Mouse (Mus musculus) left cerebral cortex, postnatal 10 days (tissue): Measurements from ENCODE around the gene Vat1l. TPM values are rescaled to one million over a fixed set of nuclear protein-coding genes. Genes with fewer than 3 reads are reported as not detected.

Experiments
- DNase-seq, 2 experiments: peaks; one replicate each; pipeline ENCODE4 v3.0.0; 2021 to 2022; ENCODE audit warnings: low spot score in 2 of 2, mixed read lengths in 1 of 2; ENCODE audit errors: extremely low spot score in 1 of 2
- intact Hi-C: fragments of 180-260 bp; cut with DNase I; formaldehyde crosslinking; loops from one replicate; pipeline ENCODE4 v1.15.1; 2025
- total RNA-seq, 2 experiments: library from RNA; stranded (reverse); gene quantifications; 2 replicates each; pipeline ENCODE4 v1.2.3; 2021

Vat1l gene
- total RNA-seq, 2 experiments from 2014 or later: 63.8 to 70.8 TPM

DNA sequence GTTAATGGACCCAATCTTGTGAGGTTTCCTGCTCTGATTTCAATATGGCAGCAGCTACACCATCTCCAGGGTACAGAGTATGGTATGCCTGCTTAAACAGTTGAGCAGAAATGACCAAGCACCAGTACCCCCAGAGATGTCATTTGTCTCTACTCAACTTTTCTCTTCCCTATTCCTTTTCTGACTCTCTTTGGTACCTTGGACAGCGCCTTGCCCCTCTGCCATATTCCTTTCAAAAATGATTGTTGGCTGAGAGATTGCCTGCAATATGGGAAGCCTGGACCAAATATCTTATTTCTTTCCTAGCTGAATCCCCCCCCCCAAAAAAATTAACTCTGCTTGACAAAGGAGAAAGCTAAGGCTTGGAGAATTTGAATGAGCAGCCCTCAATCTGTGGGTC, 75.7 kb downstream of the Vat1l start:
- intact Hi-C loops: no loop called here
- DNase-seq: no peak

DNA sequence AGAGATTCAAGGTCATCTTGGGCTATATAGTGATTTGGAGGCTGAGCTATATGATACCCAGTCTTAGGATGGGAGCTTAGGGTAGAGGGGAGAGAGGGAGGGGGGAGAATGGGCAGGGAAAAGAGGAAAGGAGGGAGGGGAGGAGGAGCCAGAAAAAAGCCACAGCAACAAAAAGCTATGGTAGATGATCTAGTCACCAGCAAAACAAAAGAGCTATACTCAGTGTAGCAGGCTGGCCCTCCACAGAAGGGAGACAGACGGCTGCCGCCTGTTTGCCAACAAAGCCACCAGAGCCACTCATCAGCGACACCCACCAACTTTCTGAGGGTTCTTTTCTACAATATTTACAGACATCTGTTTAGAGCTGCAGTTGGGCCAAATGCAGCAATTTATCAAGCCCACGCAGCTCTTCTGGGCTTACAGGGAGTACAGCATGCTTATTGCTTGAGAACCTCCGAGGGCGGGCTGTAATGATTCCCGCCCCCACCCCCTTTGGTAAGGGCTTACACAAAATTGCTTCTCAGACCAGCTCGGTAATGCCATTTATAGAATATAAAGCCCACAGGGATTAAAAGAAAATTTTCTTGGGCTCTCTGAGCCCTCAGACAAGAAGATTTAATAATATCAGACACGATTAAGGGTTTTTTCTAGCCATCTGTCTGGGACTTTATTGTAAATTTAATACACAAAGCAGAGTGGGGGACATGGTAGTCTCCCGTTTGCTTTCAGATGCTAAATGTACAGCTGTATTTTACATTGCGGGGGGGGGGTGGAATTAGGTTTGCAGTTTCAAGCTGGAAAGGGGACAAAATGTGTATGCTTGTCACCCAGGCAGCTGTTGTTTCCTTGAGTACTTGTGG, 89.7 kb downstream of the Vat1l start:
- intact Hi-C loops: no loop called here
- DNase-seq: peak; percentile 56 to 74

DNA sequence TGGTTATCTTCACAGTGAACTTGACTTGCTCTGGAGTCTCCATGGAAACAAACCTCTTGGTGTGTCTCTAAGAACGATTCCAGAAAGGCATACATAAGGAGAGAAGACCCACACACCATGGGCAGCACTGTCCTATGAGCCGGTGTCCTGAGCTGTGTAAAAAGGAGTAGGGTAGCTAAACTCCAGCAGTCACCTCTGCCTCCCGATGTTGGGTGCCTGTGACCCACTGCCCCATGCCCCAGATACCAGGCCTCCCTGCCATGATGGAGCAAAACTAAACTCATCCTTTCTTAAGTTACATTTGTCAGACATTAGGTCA, 90.3 kb downstream of the Vat1l start:
- intact Hi-C loops: no loop called here
- DNase-seq: no peak

DNA sequence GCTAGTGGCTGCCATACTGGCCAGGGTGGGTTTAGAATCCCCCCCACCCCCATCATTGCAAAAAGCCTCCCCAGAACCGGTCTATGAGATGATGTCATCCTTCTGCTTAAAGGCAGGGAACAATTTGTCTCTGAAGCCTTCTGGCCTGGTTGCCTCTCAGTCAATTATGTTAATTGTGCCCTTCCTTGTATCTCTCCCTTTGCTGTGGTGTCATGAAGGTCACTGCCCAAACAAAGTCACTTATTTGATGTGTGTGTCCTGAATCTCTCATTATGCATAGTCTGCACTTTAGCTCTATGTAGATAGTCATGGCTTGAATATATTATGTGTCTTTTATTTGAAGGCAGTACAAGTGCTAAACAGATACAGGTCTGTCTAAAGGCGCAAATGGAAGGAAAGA, 92.8 kb downstream of the Vat1l start:
- intact Hi-C loops: no loop called here
- no peak for DNase-seq

DNA sequence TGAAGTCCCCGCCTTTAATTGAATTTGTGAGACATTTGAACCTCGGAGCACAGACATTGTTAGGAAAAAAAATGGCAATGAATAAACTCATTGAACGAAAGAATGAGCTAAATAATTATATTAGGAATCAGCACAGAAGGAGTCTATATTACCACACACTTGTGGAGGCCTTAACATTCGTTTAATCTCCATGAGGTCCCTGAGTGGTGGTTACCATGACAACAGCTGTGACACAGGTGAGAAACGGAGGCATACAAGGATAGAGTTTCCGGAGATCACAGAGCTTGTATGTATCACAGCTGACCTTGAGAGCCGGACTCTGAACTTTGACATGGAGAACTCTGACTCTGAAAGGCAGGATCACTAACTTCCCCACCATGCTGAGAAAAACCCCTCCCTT, 94.7 kb downstream of the Vat1l start:
- DNase-seq: no peak
- intact Hi-C loops: no loop called here

DNA sequence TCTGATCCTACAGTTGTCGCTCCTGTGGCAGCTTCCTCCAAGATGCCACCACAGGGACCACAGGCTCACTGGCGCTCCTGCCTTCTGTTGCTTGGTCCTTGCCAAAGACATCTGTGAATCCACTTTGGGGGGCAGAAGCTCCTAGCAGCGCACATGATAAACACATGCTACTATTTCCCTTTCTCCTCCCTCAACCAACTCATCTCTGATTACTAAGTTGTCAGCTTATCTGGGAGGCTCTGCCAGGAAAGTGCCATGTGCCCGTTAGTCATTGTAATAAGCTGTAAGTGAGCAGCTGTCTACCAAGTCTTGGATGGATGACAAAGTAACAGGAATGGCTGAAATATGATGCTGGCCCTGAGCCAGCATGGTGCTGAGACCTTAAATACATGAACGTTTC, 100.9 kb downstream of the Vat1l start:
- DNase-seq: peak in 1 of 2 experiments; percentile 16
- intact Hi-C loops: no loop called here

DNA sequence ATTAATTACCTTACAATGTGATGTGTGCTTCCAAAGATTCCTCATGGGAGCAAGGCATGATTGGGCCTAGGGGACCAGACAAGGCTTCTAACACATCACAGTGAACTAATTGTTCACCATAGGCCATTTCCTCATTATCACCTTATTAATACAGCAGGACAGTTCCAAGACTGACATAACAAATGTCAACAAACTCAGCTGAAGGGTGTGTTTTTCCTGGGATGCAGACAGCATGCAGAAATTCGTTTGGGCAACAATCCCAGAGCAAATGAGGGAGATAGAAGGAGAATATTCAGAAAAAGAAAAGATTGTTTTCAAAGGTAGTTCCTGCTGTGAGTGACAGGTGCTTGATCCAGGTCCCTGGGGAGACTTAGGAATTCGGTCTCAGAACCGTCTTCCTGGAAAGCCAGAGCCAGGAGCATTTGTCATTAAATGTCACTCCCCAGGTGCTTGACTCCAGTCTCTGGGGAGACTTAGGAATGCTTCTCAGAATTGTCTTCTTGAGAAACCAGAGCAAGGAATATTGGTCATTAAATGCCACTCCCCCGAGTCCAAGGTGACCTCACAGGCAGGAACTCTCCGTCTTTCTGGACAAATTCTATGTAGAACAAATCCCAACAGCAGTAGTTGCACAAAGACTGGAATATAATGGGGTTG, 109.4 kb downstream of the Vat1l start:
- no peak for DNase-seq
- intact Hi-C loops: no loop called here

DNA sequence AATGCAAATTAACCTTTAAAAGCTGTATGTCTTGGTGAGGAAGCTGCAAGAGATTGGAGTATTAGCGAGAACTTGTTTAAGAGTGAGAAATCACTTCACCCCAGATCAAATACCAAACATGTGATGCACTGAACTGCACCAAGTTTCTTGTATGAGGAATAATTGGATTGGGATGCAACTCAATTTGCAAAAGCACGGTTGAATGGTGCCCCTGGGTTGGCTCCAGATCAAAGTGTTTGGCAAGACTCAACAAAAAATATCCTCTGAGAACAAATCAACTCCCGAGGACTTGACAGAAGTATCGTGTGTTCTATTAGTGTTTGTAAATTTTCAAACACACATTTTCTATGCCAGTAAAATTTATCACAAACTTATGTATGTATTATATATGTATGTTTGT, 112.7 kb downstream of the Vat1l start:
- intact Hi-C loops: no loop called here
- no peak for DNase-seq

DNA sequence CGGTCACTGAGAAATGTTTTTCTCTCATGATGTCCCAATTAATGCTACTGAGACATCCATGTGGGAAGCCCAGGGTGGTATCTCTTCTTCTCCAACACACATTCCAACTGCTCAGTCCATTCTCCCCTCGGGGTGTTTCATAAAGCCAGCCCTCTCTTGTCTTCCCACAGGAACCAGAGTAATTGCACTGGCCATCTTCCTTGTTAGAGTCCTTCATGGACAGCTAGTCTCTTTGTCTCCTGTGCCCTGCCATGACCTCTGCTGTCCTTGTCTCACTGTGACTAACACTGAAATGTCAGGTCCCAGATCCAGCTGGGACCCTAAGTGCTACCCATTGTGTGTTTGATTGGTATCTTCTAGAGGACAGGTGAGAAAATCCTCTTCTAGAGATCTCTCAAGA, 116.7 kb downstream of the Vat1l start:
- no peak for DNase-seq
- intact Hi-C loops: no loop called here

DNA sequence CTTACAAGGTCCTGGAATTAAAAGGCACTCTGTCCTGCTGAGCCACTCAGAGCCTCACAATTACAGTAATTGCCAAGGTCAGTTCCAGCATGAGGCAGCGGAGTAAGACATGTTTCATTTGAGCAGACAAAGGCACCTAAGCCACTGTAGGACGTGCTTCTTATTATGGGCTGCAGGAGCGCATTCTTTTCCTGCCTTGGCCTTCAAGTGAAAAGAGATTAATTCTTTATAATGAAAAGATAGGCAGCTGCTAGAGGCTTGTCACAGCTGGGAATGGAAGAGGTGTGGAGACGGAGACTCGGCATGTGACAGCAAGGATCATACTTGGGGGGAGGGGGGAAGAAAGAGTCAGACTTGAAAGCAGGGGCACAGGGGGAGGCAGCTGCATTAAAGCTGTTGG, 126.5 kb downstream of the Vat1l start:
- intact Hi-C loops: no loop called here
- DNase-seq: no peak

DNA sequence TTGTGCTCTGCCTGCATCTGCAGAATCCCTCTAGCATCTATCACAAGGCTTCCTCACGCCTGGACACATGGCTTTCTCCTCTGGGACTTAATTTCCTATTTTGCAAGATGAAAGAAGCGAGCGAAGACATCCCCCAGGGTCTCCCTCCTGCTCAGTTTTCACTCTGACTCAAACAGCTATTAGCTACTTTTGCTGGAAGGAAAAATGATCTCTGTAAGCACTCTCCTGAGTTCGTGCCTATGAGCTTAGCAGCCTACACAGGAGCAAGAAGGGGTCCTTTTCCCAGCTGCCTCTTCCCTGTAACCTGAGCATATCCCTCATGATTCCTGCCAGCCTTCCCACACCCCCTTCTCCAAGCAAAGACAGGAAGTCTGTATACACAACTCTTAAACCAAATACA, 127.5 kb downstream of the Vat1l start:
- no peak for DNase-seq
- intact Hi-C loops: no loop called here

DNA sequence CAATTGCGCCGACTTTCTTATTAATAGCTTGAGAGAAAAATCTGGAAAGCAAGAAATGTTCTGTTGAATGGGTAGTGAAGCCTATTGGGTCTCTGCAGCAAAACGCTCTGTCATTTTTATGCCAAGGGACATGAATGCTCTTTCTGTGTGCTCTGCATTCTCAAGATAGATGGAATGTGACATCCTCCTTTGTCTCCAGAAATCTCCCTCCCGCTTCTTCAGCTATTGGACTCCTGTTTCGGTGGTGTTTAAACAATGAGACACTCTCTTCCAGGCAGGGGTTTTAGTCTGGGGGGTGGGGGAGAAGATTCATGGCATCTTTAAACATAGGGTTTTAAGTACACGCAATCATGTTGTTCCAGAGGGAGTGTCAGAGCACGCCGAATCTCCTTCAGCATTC, 130.3 kb downstream of the Vat1l start:
- DNase-seq: no peak
- intact Hi-C loops: no loop called here

DNA sequence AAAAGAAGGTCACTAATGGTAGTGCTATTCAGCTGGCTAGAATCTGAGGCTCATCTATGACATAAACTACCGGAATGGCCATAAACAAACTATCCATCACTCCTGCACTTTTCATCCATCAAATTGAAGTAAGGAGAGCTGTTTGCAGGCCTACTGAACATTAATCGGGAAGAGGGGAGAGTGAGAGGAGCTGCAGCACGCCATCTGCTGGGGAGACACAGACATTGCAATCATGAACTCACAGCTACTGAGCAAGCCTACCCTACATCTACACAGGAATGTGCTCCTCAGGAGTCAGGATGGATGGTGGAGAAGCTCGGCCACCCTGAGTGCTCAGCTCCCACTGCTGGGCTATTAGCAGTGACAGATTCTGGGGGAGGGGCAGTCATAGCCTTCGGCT, 136.9 kb downstream of the Vat1l start:
- intact Hi-C loops: no loop called here
- DNase-seq: no peak

DNA sequence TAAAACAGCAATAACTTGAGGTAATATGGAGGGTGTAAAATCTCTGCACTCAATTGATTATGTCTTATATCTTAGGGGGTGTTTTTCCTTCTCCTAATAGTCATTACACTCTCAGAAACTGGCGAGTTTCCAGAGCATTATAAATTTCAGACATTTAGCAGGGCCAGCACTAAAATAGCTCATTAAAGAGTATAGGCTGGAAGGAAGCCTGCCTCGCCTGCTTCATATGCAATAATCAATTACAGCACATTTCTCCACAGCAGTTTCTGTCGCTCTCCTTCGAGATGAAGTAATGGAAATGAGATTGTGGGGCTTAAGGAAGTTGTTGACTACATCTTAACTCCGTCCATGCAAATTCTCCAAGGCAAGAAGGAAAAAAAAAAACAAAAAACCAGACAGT, 139.4 kb downstream of the Vat1l start:
- no peak for DNase-seq
- intact Hi-C loops: no loop called here

DNA sequence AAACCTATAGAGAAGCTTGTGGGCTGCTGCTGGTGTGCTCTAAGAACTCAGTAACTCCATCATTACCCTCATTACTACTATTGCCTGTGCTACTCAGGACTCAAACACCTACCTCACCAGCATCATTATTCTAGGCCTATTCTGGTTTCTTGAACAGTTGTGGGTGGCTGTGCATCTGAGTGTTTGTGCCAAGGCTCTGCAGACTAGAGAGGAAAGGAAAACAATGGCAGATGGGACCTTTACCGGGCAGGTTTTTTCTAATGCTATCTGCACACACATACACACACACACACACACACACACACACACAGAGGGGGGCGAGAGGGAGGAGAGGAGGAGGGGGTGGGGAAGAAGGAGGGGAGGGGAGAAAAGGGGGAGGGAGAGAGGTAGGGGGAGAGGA, 140.6 kb downstream of the Vat1l start:
- intact Hi-C loops: no loop called here
- no peak for DNase-seq

DNA sequence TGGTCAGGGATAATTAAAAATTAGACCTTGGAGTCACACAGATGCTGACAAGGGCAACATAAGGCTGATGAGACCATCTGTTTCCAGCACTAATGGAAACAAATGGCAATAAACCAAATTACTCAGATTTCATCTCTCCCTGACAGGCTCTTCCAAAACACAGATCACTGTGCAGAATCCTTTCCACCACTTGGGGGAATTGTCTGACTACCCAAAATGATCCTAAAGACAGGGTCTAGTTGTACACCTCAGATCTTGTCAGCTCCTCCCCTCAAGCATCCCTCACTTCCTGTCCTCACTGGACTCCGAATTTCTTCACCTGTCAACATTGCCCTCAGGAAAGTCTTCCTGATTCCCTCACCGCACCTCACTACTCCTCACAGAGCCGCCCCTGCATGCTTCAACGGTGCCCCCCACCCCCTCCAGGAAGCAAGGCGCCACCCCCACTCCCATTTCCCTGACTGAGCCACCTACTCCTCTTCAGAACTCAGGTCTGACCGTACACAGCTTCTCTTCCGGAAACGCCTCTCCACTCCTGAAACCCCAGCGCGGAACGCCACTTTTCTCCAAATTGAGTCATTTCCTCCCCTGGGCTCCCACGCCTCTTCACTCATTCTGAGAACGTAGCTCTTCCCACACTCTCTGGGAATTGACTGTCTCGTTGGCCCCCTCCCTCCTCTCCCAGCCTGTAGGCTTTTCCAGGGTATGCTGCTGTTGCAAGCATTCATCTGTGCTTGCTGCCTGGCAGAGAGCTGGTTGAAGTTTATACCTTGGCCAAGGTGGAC, 146.4 kb downstream of the Vat1l start:
- DNase-seq: peak; percentile 20 to 25
- intact Hi-C loops: no loop called here

DNA sequence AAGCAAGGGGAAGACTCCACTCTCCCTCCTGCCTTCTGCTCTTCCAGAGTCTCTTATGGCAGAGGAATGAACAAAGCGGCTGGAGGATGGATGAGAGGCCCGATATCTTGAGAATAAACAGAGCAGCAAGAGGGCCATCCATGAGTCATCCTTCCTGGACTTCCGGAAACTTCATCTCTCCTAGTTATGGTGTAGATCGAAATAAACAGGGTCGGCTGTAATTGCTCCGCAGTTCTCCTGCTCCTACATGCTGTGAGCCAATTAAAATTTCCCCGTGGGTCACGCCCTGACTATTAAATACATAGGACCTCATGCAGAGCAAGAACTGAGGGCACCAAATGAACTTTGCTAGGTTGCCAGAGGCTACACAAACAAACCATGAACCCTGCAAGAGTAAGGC, 155.1 kb downstream of the Vat1l start:
- DNase-seq: no peak
- intact Hi-C loops: no loop called here

DNA sequence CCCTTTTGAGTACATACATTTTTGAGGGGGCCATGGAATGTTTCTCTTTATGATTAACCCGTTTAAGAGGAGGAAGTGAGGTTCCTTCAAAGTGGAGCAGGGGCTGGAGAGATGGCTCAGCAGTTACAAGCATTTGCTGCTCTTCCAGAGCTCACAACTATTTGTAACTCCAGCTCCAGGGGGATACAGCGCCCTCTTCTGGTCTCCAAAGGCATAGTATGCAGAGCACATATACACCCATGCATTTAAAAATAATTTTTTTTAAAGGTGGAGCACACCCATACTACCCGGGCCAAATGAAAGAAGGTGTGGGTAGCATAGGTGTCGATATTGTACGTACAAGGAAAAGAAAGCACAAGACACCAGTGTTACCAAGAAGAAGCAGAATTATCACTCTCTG, 157.8 kb downstream of the Vat1l start:
- intact Hi-C loops: no loop called here
- no peak for DNase-seq

DNA sequence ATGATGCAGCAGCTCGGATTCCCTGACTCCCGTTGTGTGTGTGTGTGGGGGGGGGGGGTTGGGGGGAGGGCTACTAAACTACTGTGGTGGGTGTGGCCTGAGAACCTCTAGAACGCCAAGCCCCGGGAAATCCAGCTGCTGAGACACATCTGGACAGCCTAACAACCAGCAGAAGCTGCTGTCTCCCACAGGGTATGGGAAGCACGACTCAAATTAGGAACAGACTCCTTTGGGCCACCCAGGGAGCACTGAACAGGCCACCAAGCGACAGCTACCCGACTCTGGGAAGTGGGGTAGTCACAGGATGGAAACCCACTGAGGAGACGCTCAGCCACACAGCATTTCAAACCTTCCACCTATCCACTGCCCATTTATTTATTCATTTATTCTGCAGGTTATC, 158.2 kb downstream of the Vat1l start:
- intact Hi-C loops: no loop called here
- no peak for DNase-seq
